Mouse (Mus musculus) CD4-positive, CD25-positive, alpha-beta regulatory T cell, adult 4 months (primary cell): ENCODE measurements around the gene Cmya5. TPM values are rescaled to one million over a fixed set of nuclear protein-coding genes. Genes with fewer than 3 reads are reported as not detected.
"Not testable (repeated sequence)": the region's sequence is repeated elsewhere in the genome, so short reads cannot be mapped to it uniquely, and the experiment has no call there.

Experiments used
- ATAC-seq: one replicate; pipeline ENCODE4 v1.8.0; 2017
- polyA plus RNA-seq, 2 experiments: library from polyadenylated mRNA; unstranded; fragments of 100-300 nt; shearing (Covaris generic); gene quantifications; one replicate each; pipeline ENCODE4 v1.2.1; 2017

The Cmya5 gene
- polyA plus RNA-seq, 2 experiments from 2014 or later = 0.39 to 0.52 TPM

DNA sequence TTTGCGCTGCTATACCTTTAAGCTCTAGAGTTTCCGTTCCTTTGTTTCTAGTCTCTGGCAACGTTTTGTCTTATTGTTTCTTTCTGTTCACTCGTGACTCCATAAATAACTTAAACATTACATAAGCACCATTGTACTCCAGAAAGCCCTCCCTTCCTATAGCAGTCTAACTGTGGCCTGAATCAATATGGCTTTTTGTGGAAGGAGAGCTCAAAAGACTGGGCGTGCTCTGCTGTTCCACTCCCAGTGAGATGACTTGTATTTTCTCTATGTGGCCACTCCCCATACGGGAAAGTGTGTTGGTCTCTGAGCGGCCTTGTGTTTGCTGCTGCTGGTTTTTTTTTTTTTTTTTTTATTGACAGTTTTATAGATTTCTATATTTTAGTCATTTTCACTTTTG lies 27.3 kb downstream of the Cmya5 start:
- no peak for ATAC-seq

DNA sequence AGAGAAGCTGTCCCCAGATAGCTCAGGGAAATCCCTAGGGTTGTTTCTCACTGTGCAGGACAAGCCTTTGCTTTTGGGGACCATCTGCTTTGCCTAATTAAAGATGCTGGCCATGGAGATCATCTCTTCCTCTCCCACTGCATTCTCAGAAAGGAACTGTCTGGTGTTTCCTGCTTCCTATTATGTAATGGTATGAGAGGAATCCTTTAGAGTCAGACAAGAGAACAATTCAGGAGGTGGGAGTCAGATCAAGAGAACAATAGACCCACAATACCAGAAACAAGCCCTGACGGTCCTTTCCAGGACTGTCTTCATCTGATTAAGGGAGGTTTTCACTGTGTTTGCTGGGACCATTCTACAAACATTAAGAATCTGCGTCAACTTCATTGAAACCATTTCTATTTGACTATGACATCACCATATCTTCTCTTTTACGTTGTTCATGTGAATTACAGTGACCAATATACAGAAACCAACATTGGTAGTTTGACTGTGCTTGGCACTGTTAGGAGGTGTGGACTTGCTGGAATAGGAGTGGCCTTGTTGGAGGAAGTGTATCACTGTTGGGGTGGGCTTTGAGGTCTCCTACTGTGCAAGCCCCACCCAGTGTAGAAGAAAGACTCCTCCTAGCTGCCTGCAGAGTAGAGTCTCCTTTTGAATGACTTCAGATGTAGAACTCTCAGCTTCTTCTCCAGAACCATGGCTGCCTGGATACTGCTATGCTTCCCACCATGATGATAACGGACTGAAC lies 42.0 kb downstream of the Cmya5 start:
- ATAC-seq = no peak

DNA sequence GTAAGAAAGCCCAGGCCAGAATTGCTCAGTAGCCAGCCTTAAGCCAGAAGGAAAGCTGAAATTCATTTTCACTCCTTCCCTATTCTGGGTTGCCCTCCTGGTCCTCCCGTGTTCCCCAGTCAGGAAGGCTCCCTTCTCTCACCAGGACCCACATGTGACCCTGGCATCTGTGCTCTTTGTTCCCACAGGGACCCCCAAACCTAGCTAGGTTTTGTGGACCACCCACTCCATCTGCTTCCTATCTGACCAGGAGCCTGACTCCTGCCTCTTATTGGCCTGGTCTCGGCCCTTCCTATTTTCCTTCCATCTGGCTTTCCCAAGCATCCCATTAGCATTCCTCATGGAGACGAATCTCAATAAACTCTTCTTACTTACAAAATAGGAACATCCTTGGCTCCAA lies 45.9 kb downstream of the Cmya5 start:
- ATAC-seq = no peak

DNA sequence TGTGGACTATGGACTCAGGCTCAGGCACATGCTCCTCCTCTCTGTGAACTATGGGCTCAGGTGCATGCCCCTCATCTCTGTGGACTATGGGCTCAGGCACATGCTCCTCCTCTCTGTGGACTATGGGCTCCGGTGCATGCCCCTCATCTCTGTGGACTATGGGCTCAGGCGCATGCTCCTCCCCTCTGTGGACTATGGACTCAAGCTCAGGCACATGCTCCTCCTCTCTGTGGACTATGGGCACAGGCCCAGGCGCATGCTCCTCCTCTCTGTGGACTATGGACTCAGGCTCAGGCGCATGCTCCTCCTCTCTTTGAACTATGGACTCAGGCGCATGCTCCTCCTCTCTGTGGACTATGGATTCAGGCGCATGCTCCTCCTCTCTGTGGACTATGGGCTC lies 47.9 kb downstream of the Cmya5 start:
- no peak for ATAC-seq

DNA sequence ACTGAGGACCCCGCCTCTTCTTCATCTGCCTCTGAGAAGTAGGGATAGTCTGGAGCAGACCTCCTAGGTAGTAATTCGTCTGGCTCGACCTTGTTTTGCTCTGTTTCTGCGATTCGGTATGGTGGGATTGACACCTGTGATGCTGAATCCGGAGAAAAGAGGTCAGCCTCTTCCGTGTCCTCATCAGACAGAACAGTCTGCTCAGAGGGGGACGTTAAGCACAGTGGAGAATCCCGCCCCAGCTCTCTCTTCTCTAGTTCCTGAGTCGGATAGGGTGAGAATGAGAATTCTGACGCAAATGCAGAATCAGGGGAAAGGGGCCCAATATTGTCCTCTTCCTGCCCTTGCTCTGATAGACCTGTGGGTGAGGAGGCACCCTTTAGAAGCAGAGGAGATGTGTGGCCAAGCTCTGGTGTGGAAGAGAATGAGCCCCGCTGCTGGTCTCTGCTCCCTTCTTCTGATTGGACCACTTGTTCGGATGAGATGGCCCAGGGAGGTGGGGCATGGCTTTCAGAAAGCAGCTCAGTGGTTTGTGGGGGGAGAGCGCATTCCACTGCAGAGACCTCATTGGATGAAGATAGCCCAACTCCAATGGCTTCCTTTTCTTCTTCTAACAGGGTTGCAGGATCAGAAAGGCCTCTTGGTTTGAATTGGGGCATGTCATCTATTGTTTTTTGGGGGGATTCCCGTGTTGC lies 49.3 kb downstream of the Cmya5 start:
- ATAC-seq = peak; percentile 48

DNA sequence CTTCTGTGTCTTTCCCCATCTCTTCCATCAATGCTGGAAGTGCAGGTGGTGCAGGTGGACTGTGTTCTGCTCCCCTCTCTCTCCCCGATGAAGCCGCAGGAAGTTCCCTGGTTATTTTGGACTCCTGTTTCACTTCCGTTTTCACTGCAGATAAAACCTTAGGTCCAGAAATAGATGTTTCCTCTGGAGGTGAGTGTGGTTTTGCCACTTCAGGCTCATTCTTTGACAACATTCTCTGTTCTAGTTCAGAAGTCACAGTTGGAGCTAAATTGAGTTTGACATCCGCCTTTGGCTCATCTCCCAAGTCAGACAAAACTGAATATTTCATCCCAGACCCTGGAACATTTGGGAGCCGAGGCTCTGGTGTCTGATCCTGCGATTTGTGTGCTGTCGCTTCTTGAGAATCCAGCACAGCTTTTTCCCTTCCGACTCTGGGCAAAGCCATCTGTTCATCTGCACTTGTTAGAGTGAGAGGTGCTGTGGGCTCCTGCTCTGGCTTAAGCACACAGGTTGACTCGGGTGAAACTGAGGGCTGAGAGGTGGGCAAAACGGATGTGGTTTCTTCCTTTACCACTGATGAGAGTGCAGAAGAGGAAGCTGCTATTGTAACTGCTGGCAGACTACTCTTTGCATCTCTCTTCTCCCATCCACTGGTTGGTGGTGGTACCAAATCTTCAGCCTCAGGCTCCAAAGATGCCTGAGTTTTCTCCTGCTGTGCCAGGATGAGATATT lies 50.2 kb downstream of the Cmya5 start:
- ATAC-seq = peak; percentile 76

DNA sequence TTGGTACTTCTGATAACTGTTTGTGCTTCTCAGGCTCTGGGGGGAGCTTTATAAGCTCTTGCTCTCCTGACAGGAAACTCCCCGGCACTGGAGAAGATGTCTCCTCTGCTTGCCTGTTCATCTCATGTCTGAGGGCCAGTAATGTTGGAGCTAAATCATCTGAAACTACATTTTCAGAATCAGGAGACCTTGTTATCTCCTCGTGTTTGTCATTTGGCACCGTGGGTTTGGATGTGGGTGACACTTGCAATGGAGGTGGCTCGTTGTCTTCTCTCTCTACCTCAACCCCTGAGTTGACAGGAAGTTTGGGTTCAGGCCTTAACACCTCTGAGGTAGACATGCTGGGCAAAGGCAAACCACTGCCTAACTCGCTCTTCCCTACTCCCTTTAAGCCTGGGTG lies 50.8 kb downstream of the Cmya5 start:
- ATAC-seq = peak; percentile 19

DNA sequence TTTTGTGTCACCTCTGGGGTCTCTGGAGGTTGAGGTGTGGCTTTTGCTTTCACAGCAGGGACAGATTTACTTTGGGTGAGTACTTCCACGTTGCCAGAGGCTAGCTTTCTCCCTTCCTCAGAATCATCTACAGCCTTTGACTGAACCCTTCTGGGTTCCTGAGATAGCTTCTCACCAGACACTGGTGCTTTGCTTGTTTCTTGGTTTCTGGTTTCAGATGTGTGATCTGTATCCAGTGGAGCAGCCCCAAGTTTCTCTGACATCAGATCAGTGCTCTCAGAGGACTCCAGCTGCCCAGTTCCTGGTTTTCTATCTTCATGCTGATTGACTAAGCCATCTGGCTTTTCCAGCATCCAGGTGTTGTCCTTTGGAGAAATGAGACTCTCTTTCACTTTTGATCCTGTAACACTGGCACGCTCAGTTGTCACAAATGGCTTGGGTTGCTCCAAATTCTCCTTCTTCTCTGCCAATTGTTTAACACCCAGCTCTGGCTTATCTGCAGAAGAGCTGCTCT lies 51.6 kb downstream of the Cmya5 start:
- no peak for ATAC-seq

DNA sequence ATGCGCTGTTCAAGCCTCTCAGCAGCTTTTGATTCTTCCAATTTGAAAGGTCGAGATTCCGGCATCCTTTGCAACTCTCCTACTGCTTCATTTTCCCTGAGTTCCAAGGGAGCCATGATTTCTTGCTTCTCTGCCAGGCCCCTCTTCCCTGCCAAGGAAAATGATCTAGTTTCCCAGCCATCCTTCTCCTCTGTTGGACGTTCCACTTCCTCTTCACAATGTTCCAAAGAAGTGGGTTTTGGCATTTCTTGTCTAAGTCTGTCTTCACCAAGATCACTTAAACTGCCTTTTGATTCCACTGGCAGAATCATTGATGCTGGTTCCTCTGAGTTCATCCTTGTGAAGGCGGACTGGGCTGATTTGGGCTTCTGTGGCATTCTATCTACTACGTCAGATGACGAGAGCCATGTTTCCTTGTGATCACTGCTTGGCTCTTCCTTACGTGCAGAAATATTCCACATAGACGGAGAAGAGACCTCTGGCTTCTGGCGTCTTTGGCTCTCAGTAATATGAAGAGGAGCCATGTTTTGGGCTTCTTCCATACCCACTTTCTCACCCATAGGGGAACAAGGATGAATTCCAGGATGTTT lies 52.6 kb downstream of the Cmya5 start:
- ATAC-seq = no peak

DNA sequence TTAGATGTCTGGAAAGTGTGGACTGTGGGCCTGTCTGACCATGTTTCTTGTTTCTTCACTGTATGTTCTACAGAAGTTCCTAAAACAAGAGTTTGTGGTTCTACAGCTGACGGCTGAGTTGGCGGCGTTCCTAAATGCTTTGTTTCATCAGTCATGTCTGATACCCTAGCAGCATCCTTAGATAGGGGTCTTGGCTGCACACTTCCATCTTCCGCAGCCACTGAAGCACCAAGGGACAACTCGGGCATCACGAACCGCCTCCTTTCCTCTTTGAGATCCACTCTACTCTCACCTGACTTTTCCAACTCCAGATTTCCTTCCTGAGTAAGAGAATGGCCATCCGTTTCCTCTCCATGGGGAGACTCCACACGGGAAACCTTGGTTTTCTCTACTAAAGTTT lies 53.3 kb downstream of the Cmya5 start:
- ATAC-seq = no peak

DNA sequence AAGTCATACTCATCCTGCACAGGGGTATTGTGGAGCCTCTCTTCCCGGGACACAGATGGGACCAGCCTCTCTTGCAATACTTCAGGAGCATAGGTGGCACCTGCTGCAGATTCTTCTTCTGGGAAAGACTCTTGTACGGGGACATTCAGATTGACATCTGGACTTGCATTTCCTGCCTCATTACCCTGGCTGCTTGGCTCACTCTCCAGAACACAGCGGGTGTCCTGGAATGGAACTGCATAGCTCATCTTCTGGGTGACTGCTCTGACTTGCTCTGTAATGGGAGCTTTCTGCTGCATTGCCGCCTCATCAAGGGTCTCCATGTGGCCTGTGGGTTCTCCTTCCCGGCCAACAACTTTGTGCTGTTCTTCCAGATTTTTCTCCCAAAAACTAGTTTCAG lies 55.0 kb downstream of the Cmya5 start:
- ATAC-seq = no peak

DNA sequence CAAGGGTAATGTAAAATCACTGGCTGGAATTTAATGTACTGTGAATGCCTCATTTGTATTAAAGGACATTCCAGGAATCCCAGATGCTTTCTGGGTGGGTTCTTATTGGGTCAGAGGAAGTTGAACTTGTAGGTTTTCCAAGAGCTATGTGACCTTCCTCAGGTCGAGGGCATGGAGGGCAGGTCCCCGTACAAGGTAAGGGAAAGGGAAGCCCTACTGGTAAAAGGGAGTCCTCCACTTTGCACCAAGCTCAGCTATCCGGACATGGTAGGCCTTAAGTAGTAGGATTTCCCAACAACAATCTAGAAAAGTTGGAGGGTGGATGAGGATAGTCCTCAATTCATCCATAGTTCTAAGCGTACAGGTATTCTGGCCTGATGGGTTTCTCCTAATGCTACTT lies 58.8 kb downstream of the Cmya5 start:
- ATAC-seq = no peak

DNA sequence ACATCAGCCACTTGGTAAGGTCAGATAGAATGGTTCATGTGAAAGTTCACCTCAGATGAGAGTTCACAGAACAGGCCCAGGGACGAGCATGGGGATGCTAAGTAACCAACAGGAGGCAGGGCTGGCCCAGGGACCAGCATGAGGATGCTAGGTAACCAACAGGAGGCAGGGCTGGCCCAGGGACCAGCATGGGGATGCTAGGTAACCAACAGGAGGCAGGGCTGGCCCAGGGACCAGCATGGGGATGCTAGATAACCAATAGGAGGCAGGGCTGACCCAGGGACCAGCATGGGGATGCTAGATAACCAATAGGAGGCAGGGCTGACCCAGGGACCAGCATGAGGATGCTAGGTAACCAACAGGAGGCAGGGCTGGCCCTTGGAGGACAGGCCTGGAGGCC lies 62.2 kb downstream of the Cmya5 start:
- not testable (repeated sequence) for ATAC-seq

DNA sequence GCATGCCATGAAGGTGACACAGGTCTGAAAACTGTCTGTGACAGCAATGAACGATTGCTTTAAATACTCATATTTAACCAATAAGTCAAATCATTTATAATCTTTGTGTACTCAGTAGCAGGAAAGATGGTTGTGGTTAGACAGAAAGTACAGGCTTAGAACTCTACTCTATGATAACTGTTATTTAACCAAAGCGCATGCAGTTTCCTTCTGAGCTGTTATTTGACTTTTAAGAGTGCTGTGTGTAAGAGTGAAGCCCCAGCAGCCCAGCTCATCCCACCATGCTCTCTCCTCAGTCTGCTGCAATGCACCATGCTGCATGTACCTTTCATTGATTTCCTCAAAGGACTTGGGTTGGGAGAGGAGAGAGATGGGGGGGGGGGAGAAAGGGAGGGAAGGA lies 63.7 kb downstream of the Cmya5 start:
- peak; percentile 80 for ATAC-seq

DNA sequence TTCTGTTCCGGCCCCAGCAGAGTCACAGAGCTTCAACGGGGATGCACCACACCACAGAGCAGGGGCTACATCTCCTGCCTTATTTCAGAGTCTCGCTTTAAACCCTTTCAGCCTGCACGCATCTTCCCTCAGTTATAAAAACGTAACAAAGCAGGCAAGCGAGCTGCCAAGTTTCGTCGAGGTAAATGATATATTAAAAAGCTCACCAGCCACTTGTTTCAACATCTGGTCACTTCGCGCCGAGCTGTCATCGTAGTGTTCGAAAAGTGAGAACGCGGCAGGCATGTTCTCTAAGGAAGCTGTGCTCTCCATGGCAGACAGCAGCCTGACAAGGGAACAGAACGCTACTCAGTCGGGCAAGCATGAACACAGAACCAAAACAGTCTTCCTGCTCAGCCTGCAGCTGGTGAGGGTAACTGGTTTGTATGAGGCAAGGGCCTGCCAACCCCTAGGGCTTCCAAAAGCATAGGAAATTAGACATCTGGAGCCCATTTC lies 70.3 kb downstream of the Cmya5 start:
- no peak for ATAC-seq

DNA sequence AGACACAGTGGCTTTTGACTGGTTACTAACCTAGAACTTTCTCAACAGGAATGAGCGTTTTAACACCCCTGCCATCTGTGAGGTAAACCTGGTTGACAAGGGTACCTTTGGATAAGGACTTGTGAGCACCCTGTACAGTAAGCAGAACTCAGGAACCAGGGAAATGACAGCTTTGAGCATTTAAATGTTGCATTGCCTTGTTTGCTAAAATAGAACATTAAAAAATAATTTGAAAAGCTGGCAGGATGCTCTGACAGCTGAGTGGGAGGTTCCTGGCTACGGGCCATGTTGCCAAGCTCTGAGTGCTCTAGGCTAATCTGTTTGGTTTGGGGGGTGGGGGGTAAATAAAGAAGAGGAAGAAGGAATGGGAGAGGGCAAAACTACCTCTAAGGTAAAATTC lies 70.9 kb downstream of the Cmya5 start:
- ATAC-seq = peak; percentile 52

DNA sequence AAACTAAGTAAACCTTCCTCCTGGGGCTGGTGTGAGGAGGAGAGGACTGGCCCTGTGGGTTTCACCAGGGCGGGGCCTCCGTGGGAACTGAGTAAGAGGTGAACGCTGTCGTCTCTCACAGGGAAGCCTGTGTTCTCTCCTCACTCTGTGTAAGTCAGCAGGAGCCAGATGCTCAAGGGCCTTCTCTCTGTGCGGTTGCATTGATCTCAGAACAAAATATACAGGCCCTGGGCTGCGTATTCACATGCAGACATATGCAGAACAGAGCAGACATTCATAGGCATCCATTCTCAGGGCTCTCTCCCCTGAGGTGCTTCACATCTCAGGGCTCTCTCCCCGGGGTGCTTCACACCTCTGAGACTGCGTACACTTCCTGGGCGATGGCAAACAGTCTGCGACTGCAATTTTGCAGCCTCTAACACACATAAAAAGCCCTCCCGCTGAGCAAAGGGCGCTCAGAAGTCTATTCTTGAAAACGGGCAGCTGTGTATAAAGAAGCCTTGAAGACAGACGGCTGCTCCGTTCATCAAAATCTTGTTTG lies 71.6 kb downstream of the Cmya5 start:
- peak; percentile 82 for ATAC-seq

DNA sequence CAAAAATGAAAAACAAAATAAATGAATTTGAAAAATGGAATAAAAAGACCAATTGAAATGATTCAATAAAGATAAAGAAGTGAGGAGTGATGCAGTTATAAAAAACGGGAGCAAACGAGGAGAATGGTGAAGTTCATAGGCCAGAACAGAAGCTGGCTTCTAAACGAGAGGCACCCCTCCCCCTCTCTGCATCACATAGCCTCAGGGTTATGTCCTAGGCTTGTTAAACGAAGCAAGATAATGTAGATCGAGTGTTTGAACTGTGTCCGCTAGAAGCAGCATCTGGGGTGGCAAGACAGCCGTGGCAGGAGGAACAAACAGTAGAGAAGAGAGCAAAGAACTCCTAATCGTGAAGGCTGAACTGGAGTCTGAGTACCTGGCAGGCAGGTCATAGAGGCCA lies 74.1 kb downstream of the Cmya5 start:
- ATAC-seq = no peak

DNA sequence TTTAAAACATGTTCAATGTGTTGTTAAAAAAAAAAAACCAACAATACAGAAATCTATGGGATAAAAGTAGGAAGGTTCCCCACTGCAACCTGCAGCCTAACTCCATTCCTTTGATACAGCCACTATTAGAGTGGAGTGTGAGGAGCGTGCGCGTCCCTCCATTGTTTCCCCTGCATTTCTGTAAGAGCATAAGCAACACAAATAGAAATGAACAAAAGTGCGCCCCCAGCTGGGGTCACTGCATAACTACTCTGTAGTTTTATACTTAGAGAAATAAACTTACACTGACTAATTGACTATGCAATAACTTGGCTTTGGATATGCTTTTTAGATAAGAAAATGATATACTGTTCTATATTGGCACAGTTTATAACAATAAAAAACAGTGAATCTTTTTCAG lies 75.0 kb downstream of the Cmya5 start:
- ATAC-seq = no peak

DNA sequence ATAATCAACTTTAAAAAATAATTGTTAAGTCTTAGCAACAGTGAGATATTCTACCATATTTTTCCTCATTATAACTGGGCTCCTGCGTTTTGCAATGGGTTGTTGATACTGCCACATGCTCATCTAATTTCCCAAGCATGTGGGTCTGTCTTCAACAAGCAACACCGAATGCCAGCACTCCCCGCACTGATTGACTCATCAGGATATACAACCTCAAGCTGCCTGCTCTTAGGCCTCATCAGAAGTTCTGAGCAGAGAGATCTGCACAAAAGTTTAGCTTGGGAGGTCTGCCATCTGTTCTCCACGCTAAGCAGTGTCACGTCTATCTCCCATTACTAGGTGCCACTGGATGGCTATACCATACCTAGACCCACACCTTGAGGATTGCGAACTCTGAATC lies 76.2 kb downstream of the Cmya5 start:
- no peak for ATAC-seq

DNA sequence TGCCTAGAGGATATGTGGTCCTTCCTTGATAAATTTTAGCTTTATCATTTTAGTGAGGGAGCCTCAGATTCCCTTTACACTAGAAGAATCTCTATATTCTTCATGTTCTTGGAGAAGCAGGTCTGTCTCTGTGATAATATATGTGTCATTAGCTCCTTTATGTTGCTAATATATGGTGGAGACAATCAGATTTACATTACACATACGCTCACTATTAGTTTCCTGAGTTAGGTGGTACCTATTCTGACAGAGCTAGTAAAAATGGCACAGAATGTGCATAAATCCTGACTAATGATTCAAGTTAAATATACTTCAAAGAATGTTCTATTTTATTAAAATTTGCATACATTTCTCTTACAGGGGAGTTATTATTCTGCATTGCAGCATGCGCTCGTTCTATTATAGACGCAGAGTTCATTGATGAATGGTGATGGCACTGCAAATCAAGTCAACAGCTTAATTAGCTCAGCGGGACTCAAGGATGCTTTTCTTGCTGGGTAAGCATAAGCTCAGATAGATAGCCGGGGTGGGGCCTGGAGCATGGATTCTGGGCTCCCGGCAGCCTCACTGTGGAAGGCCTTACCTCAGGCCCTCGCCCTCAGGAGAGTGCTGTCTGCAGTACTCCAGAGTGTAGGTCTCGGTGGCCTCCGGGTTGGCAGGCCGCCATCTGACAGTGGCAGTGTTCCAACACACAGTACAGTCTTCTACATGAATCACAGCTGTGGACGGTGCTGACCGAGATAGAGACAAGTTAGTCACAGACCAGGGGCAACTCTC lies 81.5 kb downstream of the Cmya5 start:
- ATAC-seq = no peak

DNA sequence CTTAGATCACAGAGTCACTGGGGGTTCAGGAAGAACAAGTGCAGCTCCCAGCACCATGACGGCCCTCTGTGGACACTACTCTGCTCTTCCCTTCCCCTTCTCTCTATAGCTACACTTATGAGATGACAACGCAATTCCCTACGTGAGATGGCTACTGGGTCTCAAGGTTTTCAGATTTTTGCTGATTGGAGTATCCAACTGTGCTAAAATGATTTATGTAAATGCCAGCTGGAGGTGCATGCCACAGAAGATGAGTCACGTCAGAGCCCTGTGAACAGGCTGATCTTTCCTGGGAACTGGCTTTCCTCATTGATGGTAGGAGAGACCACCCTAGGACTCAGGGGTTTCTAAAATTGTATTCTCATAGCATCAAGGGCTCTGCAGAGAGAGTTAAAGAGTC lies 83.2 kb downstream of the Cmya5 start:
- no peak for ATAC-seq
